Mouse (Mus musculus): Measurements from ENCODE around the gene Atxn7.
"Not testable (repeated sequence)": the region's sequence is repeated elsewhere in the genome, so short reads cannot be mapped to it uniquely, and the experiment has no call there.

Gene Atxn7

DNA sequence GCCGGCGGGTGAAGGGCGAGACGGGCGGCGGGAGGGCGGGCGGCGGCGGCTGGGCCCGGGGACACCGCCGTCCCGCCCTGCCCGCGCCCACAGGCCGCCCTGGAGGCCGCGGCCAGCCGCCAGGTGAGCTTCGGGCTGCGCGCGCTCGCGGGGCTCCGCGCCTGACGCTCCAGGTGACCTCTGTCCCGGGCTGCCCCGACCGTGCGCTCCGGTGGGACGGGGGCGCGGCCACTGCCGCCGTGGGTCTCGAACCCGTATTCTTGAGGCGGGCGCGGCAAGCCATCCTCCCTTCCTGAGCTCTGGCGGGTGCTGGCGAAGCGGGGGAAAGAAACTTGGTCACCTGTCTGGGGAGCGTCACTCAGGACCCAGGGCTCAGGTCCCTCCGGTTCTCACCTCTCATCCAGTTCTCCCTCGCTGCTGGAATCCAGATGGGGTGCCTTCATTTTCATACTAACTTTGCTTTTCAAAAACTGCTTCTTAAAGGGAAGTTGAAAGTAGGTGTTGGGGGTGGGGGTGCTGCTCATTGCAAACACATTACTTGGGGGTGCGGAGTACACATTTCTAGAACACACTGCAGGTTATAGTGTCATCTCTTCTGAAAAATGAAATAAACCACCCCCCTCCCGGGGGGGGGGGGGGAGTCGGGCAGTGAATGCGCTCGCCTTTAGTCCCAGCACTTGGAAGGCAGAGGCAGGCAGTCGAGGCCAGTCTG is at the start of gene Atxn7, which contains the start of gene Thoc7:
TSS of gene Atxn7 (plus strand) at position 40 of the 712 bp plus-strand sequence.
TSS of gene Thoc7 (minus strand) at position 452 of the 712 bp plus-strand sequence.
- no peak for DNase-seq (ENCODE audit: low spot score)

DNA sequence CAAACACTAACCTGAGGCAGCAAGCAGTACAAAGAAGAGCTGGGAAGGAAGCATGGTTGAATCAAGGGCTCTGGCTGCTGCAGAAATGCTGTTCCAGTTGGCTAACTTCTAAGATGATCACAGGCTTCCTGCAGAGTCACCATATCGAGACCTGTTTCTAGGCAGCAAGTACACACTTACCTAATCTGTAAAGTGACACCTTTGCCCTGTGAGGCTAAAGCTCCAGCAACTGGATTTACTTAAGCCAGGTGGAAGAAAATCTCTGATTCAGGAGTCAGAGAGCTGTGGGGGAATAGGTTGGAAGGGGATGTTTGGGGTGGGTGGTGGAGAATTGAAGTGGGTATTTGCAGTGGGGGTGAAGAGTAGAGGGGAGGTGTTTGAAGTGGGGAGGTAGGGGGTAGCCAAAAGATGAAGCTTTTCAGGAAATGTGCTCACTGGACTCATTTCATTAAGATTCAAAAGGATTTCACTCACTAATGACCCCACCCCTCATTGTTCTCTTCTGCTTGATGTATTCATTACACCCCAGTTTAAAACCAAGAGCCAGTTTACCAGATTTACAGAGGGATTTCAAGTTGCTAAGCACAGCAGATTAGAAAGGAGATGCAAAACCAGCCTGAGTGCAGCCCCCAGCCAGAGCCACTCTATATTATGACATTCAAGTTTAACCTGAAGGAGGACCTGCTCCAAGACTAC is 46.7 kb upstream of the Atxn7 start, which contains the start of gene Gm281:
TSS of gene Gm281 (minus strand) at position 92 of the 696 bp plus-strand sequence.
- no peak for DNase-seq (ENCODE audit: low spot score)

- no peak for DNase-seq (ENCODE audit: low spot score)
Observed at GRCm38 (mm10) chr14:13915207-13915606, 46.0 kb upstream of the Atxn7 start.

GRCm38 (mm10) chr14:13917208-13917607 is 44.0 kb upstream of the Atxn7 start:
- DNase-seq (ENCODE audit: low spot score) = no peak

GRCm38 (mm10) chr14:13917630-13918029 is 43.6 kb upstream of the Atxn7 start:
- peak; percentile 73 for DNase-seq (ENCODE audit: low spot score)

DNA sequence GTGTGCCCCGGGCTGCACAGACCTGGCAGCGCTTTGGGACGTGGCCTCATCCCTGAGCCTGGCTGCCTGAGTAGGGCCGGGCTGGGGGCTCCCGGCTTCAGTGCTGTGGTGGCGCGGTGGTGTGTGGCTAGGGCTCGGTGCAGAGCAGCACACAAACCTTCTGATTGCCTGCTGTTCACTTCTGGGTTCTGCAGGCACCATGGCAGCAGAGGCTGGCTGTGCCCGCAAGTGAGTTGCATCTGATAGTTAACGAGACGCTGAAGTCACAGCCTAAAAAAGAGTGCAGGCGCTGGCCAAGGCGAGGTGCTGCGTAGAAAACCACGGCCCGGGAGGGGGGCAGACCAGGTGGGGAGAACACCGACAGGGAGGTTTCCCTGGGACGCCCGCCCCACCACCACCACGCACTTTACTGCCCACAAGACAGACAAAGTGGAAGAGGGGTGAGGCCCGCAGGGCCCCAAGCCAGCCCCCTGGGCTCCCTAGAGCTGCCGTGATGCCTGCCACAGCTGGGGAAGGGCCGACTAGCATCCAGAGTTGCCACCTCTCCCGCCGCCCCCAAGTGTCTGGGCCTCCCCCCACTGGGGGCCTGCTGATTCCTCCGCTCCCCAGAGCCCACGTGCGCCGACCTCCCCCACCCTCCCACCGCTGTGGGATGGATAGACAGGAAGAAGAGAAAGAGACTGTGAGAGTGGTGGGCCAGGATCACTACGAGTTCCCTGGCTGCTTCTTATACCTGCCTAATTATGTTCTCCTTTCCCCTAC is 27.8 kb upstream of the Atxn7 start:
- DNase-seq (ENCODE audit: low spot score) = no peak

GRCm38 (mm10) chr14:13934052-13934371 is 27.2 kb upstream of the Atxn7 start:
- no peak for DNase-seq (ENCODE audit: low spot score)

DNA sequence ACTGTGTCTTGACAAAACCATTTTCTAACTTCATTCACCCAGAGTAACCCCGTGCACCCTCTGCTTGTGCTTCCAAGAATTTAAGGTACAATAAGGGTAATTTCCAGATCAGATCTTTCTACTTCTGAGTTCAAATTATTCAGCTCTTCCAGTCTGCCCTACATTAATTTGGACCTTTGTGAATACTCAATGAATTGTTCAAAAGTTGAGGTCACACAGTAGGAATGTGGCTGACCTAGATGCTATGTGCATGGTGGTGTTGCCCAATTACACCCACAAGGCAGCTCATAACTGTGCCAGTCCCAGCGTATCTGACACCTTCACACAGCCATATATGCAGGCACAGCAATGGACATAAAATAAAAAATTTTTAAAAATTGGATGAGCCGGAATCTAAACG is 16.6 kb upstream of the Atxn7 start:
- DNase-seq (ENCODE audit: low spot score) = no peak

DNA sequence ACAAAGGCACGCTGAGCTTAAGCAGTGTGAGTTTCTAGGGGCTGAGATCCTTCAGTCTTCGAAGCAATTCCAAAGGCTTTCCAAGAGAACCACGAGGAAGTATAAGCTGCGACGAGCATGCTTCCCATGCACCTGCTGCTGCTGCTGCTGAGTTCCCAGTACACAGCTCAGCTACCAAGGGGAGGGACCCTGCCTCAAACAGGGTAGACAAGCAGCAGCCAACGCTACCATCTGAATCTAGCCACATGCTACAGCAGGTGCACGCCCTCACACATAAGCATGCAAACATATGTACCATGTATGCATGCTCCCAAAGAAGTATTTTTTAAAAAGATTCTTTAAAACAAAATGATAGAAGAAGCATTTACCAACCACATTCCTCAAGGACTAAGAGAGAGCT is 12.9 kb upstream of the Atxn7 start:
- DNase-seq (ENCODE audit: low spot score) = no peak

- DNase-seq (ENCODE audit: low spot score) = no peak
Observed at GRCm38 (mm10) chr14:13950401-13950800, 10.8 kb upstream of the Atxn7 start.

DNA sequence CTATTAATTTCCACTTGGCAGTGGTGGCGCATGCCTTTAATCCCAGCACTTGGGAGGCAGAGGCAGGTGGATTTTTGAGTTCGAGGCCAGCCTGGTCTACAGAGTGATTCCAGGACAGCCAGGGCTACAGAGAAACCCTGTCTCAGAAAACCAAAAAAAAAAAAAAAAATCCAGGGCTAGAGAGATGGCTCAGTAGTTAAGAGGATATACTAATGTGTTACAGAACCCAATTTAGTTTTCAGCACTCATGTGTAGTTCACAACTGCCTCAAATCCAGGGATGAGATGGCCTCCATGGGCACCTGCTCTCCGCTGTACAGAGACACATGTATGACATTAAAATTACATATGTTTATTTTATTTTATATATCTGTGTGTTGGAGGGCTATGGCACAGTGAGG is 9.1 kb upstream of the Atxn7 start:
- DNase-seq (ENCODE audit: low spot score) = not testable (repeated sequence)

DNA sequence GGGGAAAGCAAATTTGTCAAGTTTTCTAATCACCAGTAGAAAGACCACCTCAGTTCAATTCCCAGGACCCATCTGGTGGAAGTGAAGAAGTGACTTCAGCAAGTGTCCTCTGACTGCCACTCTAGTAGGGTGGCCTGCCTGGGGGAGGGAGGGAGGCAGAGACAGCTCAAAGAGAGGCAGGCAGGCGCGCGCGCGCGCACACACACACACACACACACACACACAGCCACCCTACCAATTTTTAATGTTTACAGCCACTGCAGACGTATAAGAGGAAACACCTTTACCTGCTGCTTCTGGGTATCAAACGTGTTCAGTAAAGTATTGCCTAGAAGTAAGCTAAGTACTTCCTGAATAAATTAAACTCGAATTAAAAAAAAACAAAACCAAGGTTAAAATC is 1.2 kb upstream of the Atxn7 start:
- no peak for DNase-seq (ENCODE audit: low spot score)

- no peak for DNase-seq (ENCODE audit: low spot score)
Observed at GRCm38 (mm10) chr14:13960482-13961325, 536 bp upstream of the Atxn7 start.

- no peak for DNase-seq (ENCODE audit: low spot score)
Observed at GRCm38 (mm10) chr14:13962476-13962875, 1.2 kb downstream of the Atxn7 start.

DNA sequence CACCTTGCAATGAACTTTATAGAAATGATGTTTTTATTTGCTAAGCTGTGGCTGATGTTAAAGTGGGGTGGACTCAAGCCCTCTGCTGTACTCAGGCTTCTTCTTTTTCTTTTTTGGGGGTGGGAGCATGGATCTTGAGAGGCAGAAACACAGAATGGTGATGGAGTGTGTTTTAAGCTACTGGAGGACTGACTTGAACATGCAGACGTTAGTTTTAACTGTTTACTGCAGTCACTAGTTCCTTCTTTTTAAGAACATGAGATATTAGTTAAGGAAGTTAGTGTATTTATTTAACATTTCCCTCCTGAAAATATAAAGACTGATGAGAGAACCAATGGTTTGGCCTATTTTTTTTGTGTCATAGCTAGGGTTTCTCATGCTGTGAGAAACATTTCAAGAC is 2.3 kb downstream of the Atxn7 start:
- DNase-seq (ENCODE audit: low spot score) = no peak

- no peak for DNase-seq (ENCODE audit: low spot score)
Observed at GRCm38 (mm10) chr14:13967607-13968006, 6.4 kb downstream of the Atxn7 start.

GRCm38 (mm10) chr14:13968476-13968875 is 7.2 kb downstream of the Atxn7 start:
- DNase-seq (ENCODE audit: low spot score) = no peak

DNA sequence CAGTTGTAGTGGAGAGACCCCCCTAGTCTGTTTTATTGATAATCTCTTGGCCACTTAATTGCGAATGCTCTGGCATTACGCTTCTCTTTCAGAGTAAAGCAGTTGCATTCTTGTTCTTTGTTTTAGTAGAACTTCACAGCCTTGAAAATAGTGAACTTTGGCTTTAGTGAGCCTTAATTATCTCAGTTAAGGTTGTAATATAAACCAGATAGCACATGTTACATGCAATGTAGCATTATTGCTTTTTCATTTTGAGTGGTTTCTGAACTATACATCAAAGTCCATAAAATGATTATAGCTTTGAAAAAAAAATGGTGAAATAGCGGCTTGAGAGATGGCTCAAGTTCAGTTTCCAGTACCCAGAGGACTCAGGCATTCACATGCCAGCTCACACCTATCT is 9.3 kb downstream of the Atxn7 start:
- DNase-seq (ENCODE audit: low spot score) = no peak

- DNase-seq (ENCODE audit: low spot score) = no peak
Observed at GRCm38 (mm10) chr14:13971644-13972234, 10.5 kb downstream of the Atxn7 start.

DNA sequence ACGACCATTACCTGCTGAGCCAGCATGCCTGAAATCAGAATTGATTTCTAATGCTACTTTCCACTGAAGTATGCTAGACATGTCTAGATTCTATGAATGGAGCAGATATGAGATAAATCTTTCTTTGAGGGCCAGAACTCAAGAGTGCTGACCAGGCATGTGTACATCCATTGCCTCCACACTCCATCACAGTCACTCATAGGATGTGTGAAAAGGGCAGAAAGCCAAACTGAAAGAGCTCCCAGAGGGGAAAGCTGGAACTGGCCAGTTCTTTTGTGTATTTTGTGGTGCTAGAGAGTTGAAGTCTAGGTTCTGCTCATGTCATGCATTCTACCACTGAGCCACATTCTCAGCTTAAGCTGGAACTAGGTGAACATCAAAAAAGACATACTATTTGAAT is 16.3 kb downstream of the Atxn7 start:
- DNase-seq (ENCODE audit: low spot score) = no peak

- DNase-seq (ENCODE audit: low spot score) = no peak
Observed at GRCm38 (mm10) chr14:13981286-13981685, 20.0 kb downstream of the Atxn7 start.

DNA sequence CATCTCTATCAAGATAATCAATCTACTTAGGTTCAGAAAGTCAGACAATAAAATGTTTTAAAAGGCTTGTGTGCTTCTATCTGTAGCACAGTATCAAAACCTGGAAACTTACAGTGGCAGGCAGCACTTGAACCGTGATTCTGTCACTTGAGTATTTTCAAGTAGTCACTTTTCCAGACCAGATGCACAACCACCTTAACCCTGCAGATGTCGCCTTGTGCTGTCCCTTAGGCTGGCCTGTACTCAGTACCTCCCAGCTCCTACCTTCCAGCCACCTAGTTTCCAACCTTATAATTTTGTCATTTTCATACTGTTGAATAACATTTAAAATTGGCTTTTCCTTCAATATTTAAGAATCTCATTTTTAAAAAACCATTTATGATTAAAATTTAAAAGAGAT is 20.9 kb downstream of the Atxn7 start:
- no peak for DNase-seq (ENCODE audit: low spot score)
